ENCODE assay signal across 25 mouse cellular contexts in genomic region chr2:179380444-179380705, GRCm38 (mm10).
DNase-seq lines count a peak whose midpoint lies in the region; ATAC-seq lines count a peak whose summit lies in the region.
"Had no signal": no experiment of that assay in that cellular context is flagged by ENCODE, and none has a peak within 500 bp of the region (broad histone marks: within the 10 kb centered on the region; RNA-seq: fewer than 3 reads in every experiment).

No protein-coding gene starts in this region.

- H3K9me3 ChIP-seq in heart, embryonic 16.5 days (replicated peaks; ENCODE audit: control insufficient read depth, low read length), result no peaks in the 10 kb centered on the region
- H3K9me3 ChIP-seq in heart, embryonic 11.5 days (replicated peaks; ENCODE audit: control insufficient read depth, low read length), result no peaks in the 10 kb centered on the region; the same call in 1 of the 2 replicates
- no peaks in the 10 kb centered on the region for H3K9me3 ChIP-seq in kidney, embryonic 16.5 days (ENCODE audit: low read length)
- H3K9me3 ChIP-seq in neural tube, embryonic 13.5 days, result no peaks in the 10 kb centered on the region
- H3K9me3 ChIP-seq: forebrain, embryonic 10.5 days; lung, embryonic 15.5 days had no signal

- DNase-seq in kidney, postnatal 4 days, result peak; percentile 6 to 16
- no peak for DNase-seq in neural tube, embryonic 10.5 days (ENCODE audit: extremely low spot score, low spot score)
- DNase-seq in thymus, postnatal 10 days (ENCODE audit: low spot score in 2 of 2), result no peak
- DNase-seq: adrenal gland, postnatal 25 days; cerebellum, adult 11-12 months; cerebellum, postnatal 14 days; embryo, embryonic 11 days; gastrocnemius, adult 2 months; heart, postnatal 36 days; kidney, adult 8-10 months; layer of hippocampus, postnatal 36 days; right cerebral cortex, postnatal 14 days; spleen, adult 18-20 months; thymus, postnatal 36 days had no signal

- H3K36me3 ChIP-seq in heart, embryonic 16.5 days (ENCODE audit: control insufficient read depth, insufficient read depth), result no peaks in the 10 kb centered on the region
- no peaks in the 10 kb centered on the region for H3K36me3 ChIP-seq in heart, embryonic 11.5 days (ENCODE audit: control insufficient read depth, insufficient read depth, low read length)
- no peaks in the 10 kb centered on the region for H3K36me3 ChIP-seq in kidney, embryonic 16.5 days (ENCODE audit: insufficient read depth, low read length)
- H3K36me3 ChIP-seq in neural tube, embryonic 13.5 days, result no peaks in the 10 kb centered on the region
- H3K36me3 ChIP-seq: forebrain, embryonic 10.5 days; G1E; heart, embryonic 12.5 days; liver, embryonic 12.5 days; lung, embryonic 15.5 days had no signal

- H3K4me3 ChIP-seq in heart, embryonic 16.5 days (ENCODE audit: low read length), result no peak overlapping the region
- H3K4me3 ChIP-seq in heart, embryonic 11.5 days (ENCODE audit: low read depth, low read length), result no peak overlapping the region
- no peak overlapping the region for H3K4me3 ChIP-seq in kidney, embryonic 16.5 days (ENCODE audit: low read length)
- H3K4me3 ChIP-seq in neural tube, embryonic 13.5 days, result no peak overlapping the region
- H3K4me3 ChIP-seq: forebrain, embryonic 10.5 days; gastrocnemius, adult 2 months; heart, embryonic 12.5 days; layer of hippocampus, adult 2 months; liver, embryonic 12.5 days; lung, embryonic 15.5 days had no signal

- no peak overlapping the region for H3K9ac ChIP-seq in heart, embryonic 16.5 days (ENCODE audit: low read length)
- H3K9ac ChIP-seq in heart, embryonic 11.5 days (ENCODE audit: low read depth, low read length), result no peak overlapping the region
- no peak overlapping the region for H3K9ac ChIP-seq in kidney, embryonic 16.5 days (replicated peaks; ENCODE audit: low read length)
- no peak overlapping the region for H3K9ac ChIP-seq in neural tube, embryonic 13.5 days
- H3K9ac ChIP-seq: heart, embryonic 12.5 days; liver, embryonic 12.5 days; lung, embryonic 15.5 days had no signal

- H3K4me1 ChIP-seq in heart, embryonic 16.5 days (ENCODE audit: control insufficient read depth, insufficient read depth, low read length), result no peaks in the 10 kb centered on the region
- no peaks in the 10 kb centered on the region for H3K4me1 ChIP-seq in heart, embryonic 11.5 days (ENCODE audit: control insufficient read depth, insufficient read depth, low read length)
- H3K4me1 ChIP-seq in kidney, embryonic 16.5 days (ENCODE audit: insufficient read depth, low read length), result no peaks in the 10 kb centered on the region
- H3K4me1 ChIP-seq in neural tube, embryonic 13.5 days (replicated peaks), result peaks cover 8% of the 10 kb centered on the region
- H3K4me1 ChIP-seq: heart, embryonic 12.5 days; liver, embryonic 12.5 days; lung, embryonic 15.5 days had no signal

- H3K4me2 ChIP-seq in heart, embryonic 16.5 days (ENCODE audit: low read depth, low read length), result no peak overlapping the region
- H3K4me2 ChIP-seq in heart, embryonic 11.5 days, result no peak overlapping the region
- no peak overlapping the region for H3K4me2 ChIP-seq in kidney, embryonic 16.5 days (replicated peaks; ENCODE audit: low read depth, low read length)
- no peak overlapping the region for H3K4me2 ChIP-seq in neural tube, embryonic 13.5 days
- H3K4me2 ChIP-seq: heart, embryonic 12.5 days; liver, embryonic 12.5 days; lung, embryonic 15.5 days had no signal

- ATAC-seq in heart, embryonic 16.5 days (replicated peaks; ENCODE audit: extremely low read depth, insufficient read depth, low FRiP score), result 0 out of 2 replicates have a peak, but pooled peaks have one; percentile 19
- ATAC-seq in heart, embryonic 11.5 days (replicated peaks; ENCODE audit: insufficient number of reproducible peaks, low FRiP score, low TSS enrichment), result no peak
- no peak for ATAC-seq in kidney, embryonic 16.5 days (ENCODE audit: low FRiP score, low TSS enrichment)
- ATAC-seq in neural tube, embryonic 13.5 days (ENCODE audit: low read depth), result no peak
- ATAC-seq: inflammation-experienced regulatory T-cells, adult 6 months; liver, embryonic 12.5 days had no signal

- no peaks in the 10 kb centered on the region for H3K27me3 ChIP-seq in heart, embryonic 16.5 days (ENCODE audit: control insufficient read depth, insufficient read depth, low read length)
- H3K27me3 ChIP-seq in heart, embryonic 11.5 days (ENCODE audit: control insufficient read depth, insufficient read depth, low read length), result no peaks in the 10 kb centered on the region
- H3K27me3 ChIP-seq in kidney, embryonic 16.5 days (ENCODE audit: insufficient read depth, low read length), result no peaks in the 10 kb centered on the region
- no peaks in the 10 kb centered on the region; the same call in 1 of the 2 replicates for H3K27me3 ChIP-seq in neural tube, embryonic 13.5 days
- H3K27me3 ChIP-seq: liver, embryonic 12.5 days; lung, embryonic 15.5 days had no signal

- no peak overlapping the region for H3K27ac ChIP-seq in heart, embryonic 16.5 days (ENCODE audit: low read length)
- no peak overlapping the region for H3K27ac ChIP-seq in heart, embryonic 11.5 days (ENCODE audit: low read depth, low read length)
- H3K27ac ChIP-seq in kidney, embryonic 16.5 days (ENCODE audit: low read length), result no peak overlapping the region
- 0 out of 2 replicates have a peak overlapping the region, but pooled peaks have one; percentile 9 for H3K27ac ChIP-seq in neural tube, embryonic 13.5 days (replicated peaks)
- H3K27ac ChIP-seq: gastrocnemius, adult 2 months; layer of hippocampus, adult 2 months; liver, embryonic 12.5 days; lung, embryonic 15.5 days had no signal

- 54% methylated on average over 4 of the region's 4 CpGs for WGBS in heart, embryonic 16.5 days
- 70% methylated on average over 4 of the region's 4 CpGs for WGBS in heart, embryonic 11.5 days (ENCODE audit: insufficient replicate concordance)
- WGBS in kidney, embryonic 16.5 days, result 48% methylated on average over 4 of the region's 4 CpGs
- WGBS in neural tube, embryonic 13.5 days, result 68% methylated on average over 4 of the region's 4 CpGs

Comparison
In these comparisons a context has a peak if more than half of its experiments do, and no peak if none do; other contexts are left out.
1. DNase-seq: peak in kidney, postnatal 4 days (2 of 2); none in neural tube, embryonic 10.5 days (single experiment) and thymus, postnatal 10 days (0 of 2).